Mouse (Mus musculus): ENCODE measurements at regions not wholly inside any gene's neighbourhood (a gene's known extent, or its start where the extent isn't known, plus 50 kb on each side); places are given as distances from the start of the nearest gene placed in this dataset.

DNA sequence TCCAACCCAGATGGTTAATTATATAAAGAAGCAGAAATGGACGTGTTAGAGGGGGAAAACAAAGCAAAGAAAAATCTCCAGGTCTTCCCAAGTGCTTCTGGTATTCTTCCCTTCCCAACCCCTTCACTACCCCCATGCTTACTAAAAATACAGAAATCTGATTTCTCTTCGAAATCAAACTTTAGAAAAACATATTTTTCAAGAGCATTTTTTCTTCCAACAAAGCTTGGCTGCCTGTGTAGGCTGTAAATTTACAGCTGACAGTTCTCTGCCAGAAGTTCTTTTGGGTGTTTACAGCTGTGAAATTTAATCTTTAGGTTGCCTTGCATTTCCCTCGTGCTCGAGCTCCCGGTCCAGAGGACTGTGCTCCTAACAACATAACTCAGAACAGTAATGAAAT is 234.9 kb upstream of the Akirin2 start:
- in situ Hi-C loops (cut with MboI; ENCODE audit: low pct_ligation_motif_present, low pct_unique_long_range_greater_than_20kb, low sequenced_read_pairs) = no loop called here
- no peak for TF ChIP-seq CTCF (conservative IDR thresholded peaks at IDR 0.05 in 1 of 2, IDR thresholded peaks at IDR 0.05 in 1 of 2; ENCODE audit: low read depth in 2 of 2, low read length in 2 of 2)
- no peak for TF ChIP-seq ZC3H11A (IDR thresholded peaks at IDR 0.05; ENCODE audit: low read depth, low read length)
- no peak for TF ChIP-seq E2F4 (IDR thresholded peaks at IDR 0.05; ENCODE audit: insufficient replicate concordance, low read depth, low read length)
- no peak for TF ChIP-seq CHD1 (IDR thresholded peaks at IDR 0.05; ENCODE audit: low read depth, low read length)
- no peak for TF ChIP-seq PAX5 (IDR thresholded peaks at IDR 0.05; ENCODE audit: low read length)
- no peak for TF ChIP-seq HCFC1 (IDR thresholded peaks at IDR 0.05; ENCODE audit: low read depth, low read length)
- no peak for TF ChIP-seq KAT2A (IDR thresholded peaks at IDR 0.05; ENCODE audit: insufficient replicate concordance, low read length)
- TF ChIP-seq MAX (IDR thresholded peaks at IDR 0.05; ENCODE audit: low read length) = no peak
- no peak for TF ChIP-seq ZMIZ1 (IDR thresholded peaks at IDR 0.05; ENCODE audit: low read depth, low read length)
- TF ChIP-seq SMC3 (IDR thresholded peaks at IDR 0.05; ENCODE audit: low read depth, low read length) = no peak
- TF ChIP-seq USF2 (conservative IDR thresholded peaks at IDR 0.05; ENCODE audit: low read depth, low read length) = no peak
- no peak for TF ChIP-seq TCF12 (IDR thresholded peaks at IDR 0.05; ENCODE audit: low read depth, low read length)
- Histone ChIP-seq H3K9me3 (replicated peaks; ENCODE audit: low read length) (peaks cover 2% of the 10 kb centered on the region), H3K9ac (ENCODE audit: insufficient read depth, low read depth) (no peak overlapping the region), H3K79me2 (replicated peaks; ENCODE audit: control insufficient read depth, extremely low read depth, insufficient read depth, poor library complexity, severe bottlenecking) (no peaks in the 10 kb centered on the region), H3K4me2 (ENCODE audit: insufficient read depth, low read depth, poor library complexity, severe bottlenecking) (no peak overlapping the region), H3K4me3 (replicated peaks in 1 of 3; ENCODE audit: low read depth in 2 of 3, low read length in 2 of 3, poor library complexity in 1 of 3) (no peak overlapping the region), H3K4me1 (ENCODE audit: control insufficient read depth in 1 of 2, insufficient read depth in 2 of 2) (no peaks in the 10 kb centered on the region), H3K36me3 (replicated peaks in 1 of 2; ENCODE audit: control insufficient read depth in 1 of 2, insufficient read depth in 1 of 2, low read length in 1 of 2) (no peaks in the 10 kb centered on the region), H3K27me3 (replicated peaks) (no peaks in the 10 kb centered on the region), H3K27ac (ENCODE audit: insufficient read depth, low read depth) (no peak overlapping the region)
- DNase-seq (ENCODE audit: extremely low read depth) = no peak
- dilution Hi-C loops (cut with MboI; ENCODE audit: extremely low pct_ligation_motif_present, extremely low pct_unique_long_range_greater_than_20kb, low sequenced_read_pairs) = no loop called here

DNA sequence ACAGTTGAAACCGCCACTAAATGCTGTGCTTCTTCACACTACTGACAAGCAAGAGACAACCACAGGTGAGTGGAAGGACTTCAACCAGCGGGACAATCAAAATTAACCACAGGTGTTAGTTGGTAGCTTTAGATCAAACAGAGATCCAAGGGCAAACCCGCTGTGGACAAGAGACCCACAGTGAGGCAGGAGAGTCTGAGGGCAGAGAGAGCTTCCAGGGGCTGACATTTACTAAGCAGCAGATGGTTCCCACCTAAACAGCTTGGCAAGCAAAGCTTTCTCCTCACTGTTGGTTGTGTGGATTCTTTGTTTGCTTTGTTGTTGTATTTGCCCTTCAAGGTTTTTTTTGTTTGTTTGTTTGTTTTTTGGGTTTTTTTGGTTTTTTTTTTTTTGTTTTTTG is 227.9 kb upstream of the Akirin2 start:
- dilution Hi-C loops (cut with MboI; ENCODE audit: extremely low pct_ligation_motif_present, extremely low pct_unique_long_range_greater_than_20kb, low sequenced_read_pairs) (no loop called here), in situ Hi-C loops (cut with MboI; ENCODE audit: low pct_ligation_motif_present, low pct_unique_long_range_greater_than_20kb, low sequenced_read_pairs) (no loop called here)
- Histone ChIP-seq H3K27ac (ENCODE audit: insufficient read depth, low read depth) (no peak overlapping the region), H3K79me2 (replicated peaks; ENCODE audit: control insufficient read depth, extremely low read depth, insufficient read depth, poor library complexity, severe bottlenecking) (no peaks in the 10 kb centered on the region), H3K9ac (ENCODE audit: insufficient read depth, low read depth) (no peak overlapping the region), H3K36me3 (replicated peaks in 1 of 2; ENCODE audit: control insufficient read depth in 1 of 2, insufficient read depth in 1 of 2, low read length in 1 of 2) (no peaks in the 10 kb centered on the region), H3K4me2 (ENCODE audit: insufficient read depth, low read depth, poor library complexity, severe bottlenecking) (no peak overlapping the region), H3K4me3 (replicated peaks in 1 of 3; ENCODE audit: low read depth in 2 of 3, low read length in 2 of 3, poor library complexity in 1 of 3) (no peak overlapping the region), H3K9me3 (replicated peaks; ENCODE audit: low read length) (no peaks in the 10 kb centered on the region), H3K27me3 (replicated peaks) (no peaks in the 10 kb centered on the region), H3K4me1 (ENCODE audit: control insufficient read depth in 1 of 2, insufficient read depth in 2 of 2) (no peaks in the 10 kb centered on the region)
- TF ChIP-seq IRF4 (IDR thresholded peaks at IDR 0.05; ENCODE audit: low read depth, low read length) (no peak), POLR2AphosphoS2 (IDR thresholded peaks at IDR 0.05; ENCODE audit: low read depth, low read length) (no peak), RAD21 (IDR thresholded peaks at IDR 0.05; ENCODE audit: low read depth, low read length) (no peak), MEF2A (IDR thresholded peaks at IDR 0.05; ENCODE audit: borderline replicate concordance, low read depth, low read length) (no peak), PAX5 (IDR thresholded peaks at IDR 0.05; ENCODE audit: low read length) (no peak)
- no peak for DNase-seq (ENCODE audit: extremely low read depth)

Data from CH12.LX (cell line).